Mouse (Mus musculus) right cerebral cortex, adult 2 months (tissue): Measurements from ENCODE around the gene Trim11.

Experiments
- DNase-seq, 2 experiments: peaks; one replicate each; pipeline ENCODE4 v3.0.0; 2021 to 2022; ENCODE audit warnings: low spot score in 2 of 2

Trim11 gene

GRCm38 (mm10) chr11:58980381-58980990, 2.6 kb downstream of the Trim11 start:
- DNase-seq = no peak

GRCm38 (mm10) chr11:58981541-58982447, 3.9 kb downstream of the Trim11 start:
- DNase-seq = peak; percentile 72 to 75

GRCm38 (mm10) chr11:58982471-58983097, 4.7 kb downstream of the Trim11 start:
- DNase-seq = no peak

DNA sequence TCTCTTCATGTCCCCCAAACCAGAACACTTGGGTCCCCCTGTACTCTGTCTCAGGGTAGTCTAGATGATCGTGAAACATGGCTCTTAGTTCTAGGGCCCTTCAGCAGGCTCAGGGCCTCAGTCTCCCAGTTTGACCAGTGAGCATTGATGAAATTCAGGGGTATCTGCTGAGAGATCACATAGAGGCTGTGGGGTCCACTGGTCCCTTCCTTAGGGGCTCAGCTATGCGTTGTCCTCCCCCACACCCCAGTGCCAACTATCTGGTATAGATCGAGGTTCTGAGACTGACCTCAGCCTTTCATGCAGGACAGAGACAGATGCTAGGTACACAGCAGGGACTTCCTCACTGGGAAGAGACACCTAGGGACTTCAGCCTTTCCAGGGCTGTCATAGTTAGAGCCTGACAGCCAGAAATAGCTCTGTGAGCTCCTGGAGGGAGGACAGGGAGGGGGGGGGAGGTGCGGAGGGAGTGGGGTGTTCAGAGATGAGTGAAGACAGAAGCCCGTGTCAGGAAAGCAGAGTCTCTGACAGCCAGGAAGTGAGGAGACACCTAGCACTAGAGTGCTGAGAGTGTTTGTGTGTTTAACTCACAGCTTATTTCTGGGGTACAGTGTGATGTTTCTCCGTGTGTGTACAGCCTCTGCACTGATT, 5.9 kb downstream of the Trim11 start:
- DNase-seq = no peak

DNA sequence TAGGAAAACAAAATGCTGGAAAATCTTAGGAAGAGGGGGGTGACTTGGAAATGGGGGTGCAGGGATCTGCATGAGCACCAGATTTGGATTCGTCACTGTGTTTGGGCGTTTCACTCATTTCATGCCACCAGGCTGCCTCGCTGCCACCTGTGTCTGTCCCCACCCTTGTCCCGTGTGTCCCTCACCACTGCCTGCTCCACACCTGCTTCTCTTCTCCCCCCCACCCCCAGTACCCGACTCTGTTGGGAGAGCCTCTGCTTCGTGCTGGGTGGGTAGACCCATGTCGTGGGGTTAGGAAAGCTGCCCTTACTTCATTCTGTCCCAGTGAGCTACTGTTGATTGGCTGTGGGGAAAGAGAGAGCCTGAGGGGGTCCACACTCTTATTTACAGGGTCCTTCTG, 6.8 kb downstream of the Trim11 start:
- DNase-seq = no peak

- no peak for DNase-seq
These were observed 7.5 kb downstream of the Trim11 start for GRCm38 (mm10) chr11:58985299-58985917.

- no peak for DNase-seq
These were observed 11.3 kb downstream of the Trim11 start for GRCm38 (mm10) chr11:58989166-58989565.

GRCm38 (mm10) chr11:58990141-58990540, 12.2 kb downstream of the Trim11 start:
- DNase-seq = no peak

GRCm38 (mm10) chr11:58990794-58991193, 12.9 kb downstream of the Trim11 start:
- DNase-seq = no peak

GRCm38 (mm10) chr11:58991911-58992310, 14.0 kb downstream of the Trim11 start:
- no peak for DNase-seq

DNA sequence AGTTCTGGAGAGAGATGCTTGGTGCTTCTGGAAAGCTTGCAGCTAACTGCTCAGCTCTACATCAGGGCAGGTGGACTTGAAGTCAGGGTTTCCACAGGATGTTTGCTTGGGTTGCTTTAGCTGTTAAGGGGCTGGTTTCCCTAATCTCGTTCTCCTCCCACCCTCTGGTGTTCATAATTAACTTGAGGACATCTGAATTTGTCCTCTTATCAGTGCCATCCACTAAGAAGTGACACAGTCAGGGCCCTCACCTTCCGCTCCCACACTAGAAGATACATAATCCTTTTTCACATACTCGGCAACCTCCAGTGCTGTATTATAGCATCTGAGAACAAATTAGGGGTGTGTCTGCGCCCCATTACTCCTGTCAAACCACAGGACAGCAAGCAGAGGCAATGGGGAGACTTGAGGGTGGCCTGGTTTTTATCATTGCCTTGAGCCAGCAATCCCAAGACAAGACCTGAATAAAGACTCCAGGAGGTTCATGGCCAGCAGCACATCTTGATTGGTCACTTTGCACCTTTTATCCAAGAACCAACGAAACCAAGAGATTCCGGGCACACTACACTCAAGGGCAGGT, 15.3 kb downstream of the Trim11 start:
- no peak for DNase-seq

DNA sequence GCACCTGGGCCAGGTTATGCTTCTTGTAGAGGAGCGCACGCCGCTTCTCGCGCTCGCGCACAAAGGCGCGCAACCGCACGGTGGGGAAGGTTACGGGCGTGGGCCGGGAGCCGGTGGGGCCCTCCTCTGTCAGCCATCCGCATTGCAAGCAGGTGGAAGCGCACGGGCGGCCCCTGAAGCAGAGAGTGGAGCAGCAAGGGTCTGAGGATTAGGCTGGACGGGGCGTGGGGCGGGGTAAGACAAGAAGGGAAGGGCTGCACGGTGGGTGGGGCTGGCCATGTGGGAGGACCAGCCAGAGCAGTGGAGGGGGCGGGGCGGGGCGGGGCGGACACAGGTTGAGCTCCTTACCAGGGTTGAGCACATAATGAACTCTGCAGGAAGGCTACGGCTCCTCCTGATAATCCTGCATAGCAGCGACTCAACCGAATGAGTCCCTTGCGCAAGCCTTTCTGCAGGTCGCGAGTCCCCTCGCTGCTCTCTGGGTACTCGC, 16.5 kb downstream of the Trim11 start:
- DNase-seq = peak in 1 of 2 experiments; percentile 44

DNA sequence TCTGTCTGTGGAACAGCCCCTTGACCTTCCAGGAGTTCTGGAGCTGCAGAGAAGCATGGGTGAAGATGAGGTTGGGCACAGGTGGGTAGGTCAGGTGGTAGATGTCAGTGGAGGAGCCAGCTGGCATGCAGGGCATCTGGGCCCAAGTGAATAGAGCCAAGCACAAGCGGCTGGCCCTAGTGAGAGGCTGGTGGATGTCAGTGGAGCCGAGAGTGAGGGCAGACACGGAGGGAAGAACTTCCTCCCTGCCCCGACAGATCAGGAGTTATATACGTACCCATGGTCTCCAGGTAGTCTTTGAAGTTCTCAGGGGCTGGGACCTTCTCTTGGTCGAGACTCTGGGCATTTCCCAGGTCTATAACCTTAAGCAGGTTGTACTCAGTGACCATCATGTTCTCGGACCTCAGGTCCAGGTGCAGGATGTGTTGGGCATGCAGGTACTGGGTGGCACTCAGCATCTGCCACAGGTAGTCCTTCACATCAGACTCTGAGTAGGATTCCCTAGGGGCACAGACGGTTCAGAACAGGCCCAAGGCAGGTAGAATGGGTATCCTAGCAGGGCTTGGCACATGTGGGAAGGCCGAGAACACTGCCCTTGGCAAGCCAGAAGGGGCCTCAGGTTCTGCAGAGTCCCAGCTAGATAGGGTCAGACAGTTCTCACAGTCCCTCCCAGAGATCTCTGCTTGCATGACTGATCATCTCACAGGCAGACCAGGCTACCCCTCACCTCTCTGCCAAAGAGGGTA, 17.3 kb downstream of the Trim11 start:
- DNase-seq = no peak

- DNase-seq = no peak
These were observed 18.0 kb downstream of the Trim11 start for GRCm38 (mm10) chr11:58995807-58996370.

DNA sequence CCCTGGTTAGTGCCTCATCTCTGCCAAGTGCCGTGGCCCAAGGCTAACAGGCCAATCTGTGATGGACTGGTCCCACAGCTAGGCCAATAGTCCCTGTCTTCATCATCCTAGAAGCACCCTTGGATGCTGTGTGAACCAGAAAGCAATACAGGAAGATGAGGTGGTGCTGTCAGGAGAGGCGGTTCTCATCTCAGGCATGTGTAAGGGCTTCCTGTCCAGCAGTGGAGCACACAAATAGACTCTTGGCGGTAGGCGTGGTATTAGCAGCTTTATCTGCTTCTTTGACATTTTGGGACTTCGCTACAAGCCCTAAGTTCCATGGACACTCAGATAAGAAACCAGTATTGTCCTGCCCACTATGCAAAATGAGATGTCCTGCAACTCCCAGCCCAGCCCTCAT, 19.6 kb downstream of the Trim11 start:
- no peak for DNase-seq

DNA sequence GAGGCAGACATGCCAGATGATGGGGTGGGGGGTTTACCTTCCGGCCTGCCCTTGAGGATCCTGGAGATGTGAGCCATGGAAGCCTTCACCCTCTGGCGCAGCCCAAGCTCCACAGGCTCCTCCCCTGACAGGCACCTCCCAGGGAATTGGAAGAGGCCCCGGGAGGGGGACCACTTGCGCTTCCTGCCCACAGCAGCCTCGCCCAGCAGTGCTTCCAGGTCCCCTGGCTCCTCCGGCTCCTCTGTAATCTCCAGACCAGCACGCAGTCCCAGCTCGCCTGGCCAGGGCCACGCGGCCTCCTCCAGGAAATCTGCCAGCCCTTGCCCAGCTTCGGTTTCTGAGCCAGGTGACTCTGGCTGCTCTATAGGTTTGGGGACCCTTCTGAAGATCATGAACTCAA, 21.3 kb downstream of the Trim11 start:
- no peak for DNase-seq

- DNase-seq = no peak
These were observed 21.9 kb downstream of the Trim11 start for GRCm38 (mm10) chr11:58999830-59000229.

- no peak for DNase-seq
These were observed 22.7 kb downstream of the Trim11 start for GRCm38 (mm10) chr11:59000635-59001034.

- no peak for DNase-seq
These were observed 24.6 kb downstream of the Trim11 start for GRCm38 (mm10) chr11:59002327-59003079.
